Mouse (Mus musculus) megakaryocyte, adult 5-6 weeks (primary cell): ENCODE measurements around the gene Fcho2. TPM values are rescaled to one million over a fixed set of nuclear protein-coding genes. Genes with fewer than 3 reads are reported as not detected.

Source experiments
- ATAC-seq: 2 replicates; pipeline ENCODE4 v1.8.0; 2016; ENCODE audit warnings: mild to moderate bottlenecking, inconsistent platforms; ENCODE audit not compliant: poor library complexity, severe bottlenecking
- total RNA-seq, 2 experiments: library from RNA; stranded (forward) in 1 of 2; stranded (reverse) in 1 of 2; fragments of 153-499, 151-499 nt in 1 of 2; fragments of 221-1000, 200-1000 nt in 1 of 2; gene quantifications; 2 replicates each; pipeline versions ENCODE4 v1.2.3 to v1.2.4; 2015 to 2017

The Fcho2 gene
- total RNA-seq, 2 experiments from 2014 or later, result 47.5 to 123 TPM

DNA sequence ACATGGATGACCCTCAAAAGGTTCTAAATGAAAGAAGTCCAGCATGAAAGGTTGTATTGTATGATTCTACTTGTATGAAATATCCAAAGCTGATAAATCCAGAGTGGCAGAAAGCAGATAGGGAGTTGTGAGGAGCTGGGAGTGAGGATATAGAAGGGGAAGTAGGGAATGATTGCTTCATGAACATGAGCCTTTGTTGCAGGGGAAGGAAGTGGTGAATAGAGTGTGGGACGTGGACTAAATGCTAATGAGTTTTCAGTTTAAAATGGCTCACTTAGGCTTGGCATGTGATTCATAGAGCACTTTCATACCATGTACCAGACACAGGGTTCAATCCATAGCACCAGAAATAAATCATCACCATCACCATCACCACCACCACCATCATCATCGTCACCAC is 131.8 kb downstream of the Fcho2 start:
- no peak for ATAC-seq

DNA sequence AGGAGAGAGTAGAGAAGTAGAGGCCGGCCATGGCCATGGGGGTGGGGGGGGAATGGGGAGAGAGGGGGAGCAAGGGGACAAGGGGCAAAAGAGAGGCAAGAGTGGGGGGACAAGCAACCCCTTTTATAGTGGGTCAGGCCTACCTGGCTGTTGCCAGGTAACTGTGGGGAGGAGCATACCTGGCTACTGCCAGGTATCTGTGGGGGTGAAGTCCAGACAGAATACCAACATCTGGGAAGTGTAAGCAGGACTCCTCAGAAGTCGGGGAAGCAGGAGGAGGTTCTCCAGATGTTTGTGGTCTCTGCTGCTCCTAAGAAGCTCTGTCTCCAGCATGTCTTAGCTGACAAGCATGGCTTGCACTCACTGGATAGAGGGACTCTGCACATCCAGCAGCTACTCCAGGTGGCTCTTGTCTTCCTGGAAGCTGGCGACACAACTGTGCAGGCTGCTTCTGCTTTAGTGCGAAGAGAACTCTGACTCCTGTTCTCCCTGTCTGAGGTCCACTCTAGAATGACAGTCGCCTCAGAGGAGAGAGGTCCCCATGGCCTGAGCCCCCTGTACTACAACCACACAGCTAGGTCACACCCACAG is 134.7 kb downstream of the Fcho2 start:
- no peak for ATAC-seq

DNA sequence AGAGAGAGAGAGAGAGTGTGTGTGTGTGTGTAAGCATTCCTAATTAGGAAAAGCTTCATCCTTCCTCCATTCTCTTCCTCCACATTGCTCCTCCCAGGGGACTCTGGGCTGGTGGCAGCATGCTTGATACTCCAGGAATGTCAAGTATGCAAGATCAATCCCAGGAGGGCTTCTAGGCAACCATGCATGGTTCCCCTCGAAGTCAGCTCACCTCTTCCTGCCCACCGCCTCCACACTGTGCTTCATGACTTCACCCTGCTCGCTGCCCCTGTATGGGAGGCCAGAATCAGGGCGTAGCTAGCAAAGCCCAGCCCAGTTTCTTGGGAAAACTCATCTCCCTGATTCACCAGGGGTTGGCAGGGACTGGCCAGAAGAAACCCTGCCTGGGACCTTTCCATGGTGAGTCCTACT is 135.6 kb downstream of the Fcho2 start:
- ATAC-seq, result no peak

DNA sequence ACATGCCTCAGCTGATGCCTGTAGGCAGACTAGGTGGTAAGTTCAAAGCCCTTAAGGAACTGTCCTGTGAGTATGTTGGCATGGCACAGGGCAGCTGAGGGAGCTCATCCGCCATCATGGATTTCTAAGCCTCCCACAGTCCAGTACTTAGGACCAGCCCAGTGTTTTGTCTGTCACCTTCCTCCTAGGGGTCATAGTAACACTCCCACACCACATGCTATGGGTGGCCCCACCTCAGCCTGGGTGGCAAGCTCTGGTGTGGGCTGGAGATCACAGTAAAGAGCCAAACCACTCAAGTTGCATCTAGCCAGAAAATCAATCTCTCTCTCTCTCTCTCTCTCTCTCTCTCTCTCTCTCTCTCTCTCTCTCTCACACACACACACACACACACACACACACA is 136.0 kb downstream of the Fcho2 start:
- ATAC-seq, result no peak

DNA sequence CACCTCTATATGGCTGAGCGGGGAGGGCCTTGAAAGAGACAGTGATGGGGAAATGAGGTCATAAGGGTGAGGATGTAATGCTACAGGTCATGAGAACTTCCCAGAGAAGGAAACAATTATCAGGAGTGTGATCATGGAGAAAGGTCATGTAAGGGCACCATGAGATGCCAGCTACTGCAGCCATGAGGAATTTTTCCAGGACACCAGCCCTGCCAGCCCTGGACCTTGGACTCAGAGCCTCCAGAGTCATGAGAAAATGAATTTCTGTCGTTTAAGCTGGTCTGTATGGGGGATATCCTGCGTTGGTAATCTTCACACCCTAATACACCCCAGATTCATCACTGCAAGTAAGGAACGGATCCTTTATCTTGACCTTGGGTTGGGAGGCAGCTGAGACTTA is 141.3 kb downstream of the Fcho2 start:
- no peak for ATAC-seq

Other genes with a start within 250 kb of the Fcho2 start
- gene Tmem174, start 178.0 kb downstream of the Fcho2 start, total RNA-seq (2015), result not detected in 2 replicates
- gene Tmem174, start 178.0 kb downstream of the Fcho2 start, total RNA-seq (2017), result 0.11 TPM in 1 of 2 replicates, not detected in the other
- not detected in 2 replicates for gene Tmem171, start 120.6 kb downstream of the Fcho2 start, total RNA-seq (2015)
- 0.45 TPM in 1 of 2 replicates, not detected in the other for gene Tmem171, start 120.6 kb downstream of the Fcho2 start, total RNA-seq (2017)
- 81.2 and 94.3 TPM in 2 replicates for gene Tnpo1, start 110.9 kb upstream of the Fcho2 start, total RNA-seq (2015)
- 87.9 and 89.8 TPM in 2 replicates for gene Tnpo1, start 110.9 kb upstream of the Fcho2 start, total RNA-seq (2017)
- not detected in 2 replicates for gene 1700024P04Rik, start 169.1 kb upstream of the Fcho2 start, total RNA-seq (2015)
- gene 1700024P04Rik, start 169.1 kb upstream of the Fcho2 start, total RNA-seq (2017), result not detected in 2 replicates